Mouse (Mus musculus): ENCODE measurements around the gene Pacsin2.

GRCm38 (mm10) chr15:83497299-83497698 lies 32.9 kb upstream of the Pacsin2 start:
- TF ChIP-seq CTCF (IDR thresholded peaks at IDR 0.05; ENCODE audit: control insufficient read depth, insufficient read depth, low read length): peak; percentile 47; the same call in 1 of the 2 replicates
- no peak for TF ChIP-seq POLR2A (IDR thresholded peaks at IDR 0.05; ENCODE audit: borderline replicate concordance, control insufficient read depth, low read depth, low read length)

Data from bone marrow, adult 2 months (tissue).